Mouse (Mus musculus): ENCODE data around the gene Gm3250.
"Not testable (repeated sequence)": the region's sequence is repeated elsewhere in the genome, so short reads cannot be mapped to it uniquely, and the experiment has no call there.

Gm3250 gene

DNA sequence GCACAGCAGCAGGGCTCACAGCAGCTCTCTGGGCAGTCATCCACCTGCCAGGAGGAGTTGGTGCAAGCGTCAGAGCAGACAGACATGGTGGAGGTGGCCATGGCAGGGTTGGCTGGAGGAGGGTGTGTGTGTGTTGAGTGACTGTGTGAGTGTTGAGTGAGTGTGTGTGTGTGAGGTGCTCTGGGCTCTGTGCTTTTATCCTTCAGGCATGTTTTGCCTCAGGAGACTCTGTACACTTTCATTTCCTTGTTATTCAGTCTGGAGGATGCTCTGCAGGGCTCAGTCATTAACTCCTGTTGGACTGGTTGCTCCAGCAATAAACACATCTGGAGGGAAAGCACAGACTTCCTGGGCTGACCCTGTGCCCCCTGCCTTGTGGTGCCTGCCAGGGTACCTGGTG is 31.1 kb downstream of the Gm3250 start, which contains the start of gene Gm9736:
Gm9736 (minus strand) TSS at position 101 of the 400 bp plus-strand sequence.
- DNase-seq (ENCODE audit: low read depth, low spot score) = not testable (repeated sequence)

- DNase-seq (ENCODE audit: low read depth, low spot score) = peak; percentile 9
These were observed 31.7 kb downstream of the Gm3250 start for GRCm38 (mm10) chr10:77750686-77751085.

- DNase-seq (ENCODE audit: low read depth, low spot score) = not testable (repeated sequence)
These were observed 40.2 kb downstream of the Gm3250 start, which contains the start of gene Gm18596 for GRCm38 (mm10) chr10:77741924-77742688. Gm18596 (minus strand) TSS chr10:77742638.

DNA sequence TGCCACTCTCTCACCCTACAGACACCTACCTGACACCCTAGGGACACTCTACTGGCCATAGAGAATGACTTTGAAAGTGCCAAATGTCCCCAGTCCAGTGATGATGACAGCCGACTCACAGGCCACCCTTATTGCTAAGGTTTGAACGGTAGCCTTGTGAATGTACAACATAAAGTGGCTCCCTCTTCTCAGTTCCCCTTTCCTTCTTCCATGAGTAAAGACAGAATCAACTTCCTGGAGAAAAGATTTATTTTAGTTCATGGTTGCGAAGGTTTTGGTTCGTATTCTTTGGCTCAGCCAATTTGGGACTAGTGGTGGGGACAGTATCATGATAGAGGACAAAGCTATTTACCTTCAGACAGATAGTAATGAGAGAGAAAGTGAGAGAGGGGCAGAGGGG is 43.4 kb downstream of the Gm3250 start:
- DNase-seq (ENCODE audit: low read depth, low spot score) = no peak

DNA sequence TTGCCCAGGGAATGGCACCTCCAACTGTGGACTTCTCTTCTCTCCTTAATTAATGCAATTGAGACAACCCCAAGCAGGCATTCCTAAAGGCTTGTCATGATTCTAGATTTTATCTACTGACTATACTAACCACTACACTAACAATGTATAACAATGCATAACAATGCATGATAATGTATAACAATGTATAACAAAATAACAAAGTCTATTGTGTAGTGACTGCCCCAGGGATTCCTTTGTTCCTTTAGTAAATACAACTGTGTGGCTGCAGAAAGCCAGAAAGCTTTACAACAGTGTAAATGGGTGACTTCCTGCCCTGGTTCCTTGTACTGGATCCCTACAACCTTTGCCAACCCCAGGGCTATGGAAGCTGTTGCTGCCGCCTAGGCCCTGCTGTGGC is 46.4 kb downstream of the Gm3250 start:
- peak; percentile 65 for DNase-seq (ENCODE audit: low read depth, low spot score)

All from ZHBTc4 (cell line).